Mouse (Mus musculus): ENCODE measurements around the gene Pafah2. TPM values are rescaled to one million over a fixed set of nuclear protein-coding genes. Genes with fewer than 3 reads are reported as not detected.

The Pafah2 gene
- polyA plus RNA-seq (2017; shearing (Covaris generic)) = 1.6 TPM

GRCm38 (mm10) chr4:134395977-134396825, at the start of gene Pafah2:
Pafah2 (plus strand) TSS chr4:134396320.

GRCm38 (mm10) chr4:134383750-134384149, 12.4 kb upstream of the Pafah2 start, which contains the start of gene Extl1:
Extl1 (minus strand) TSS chr4:134383850.

DNA sequence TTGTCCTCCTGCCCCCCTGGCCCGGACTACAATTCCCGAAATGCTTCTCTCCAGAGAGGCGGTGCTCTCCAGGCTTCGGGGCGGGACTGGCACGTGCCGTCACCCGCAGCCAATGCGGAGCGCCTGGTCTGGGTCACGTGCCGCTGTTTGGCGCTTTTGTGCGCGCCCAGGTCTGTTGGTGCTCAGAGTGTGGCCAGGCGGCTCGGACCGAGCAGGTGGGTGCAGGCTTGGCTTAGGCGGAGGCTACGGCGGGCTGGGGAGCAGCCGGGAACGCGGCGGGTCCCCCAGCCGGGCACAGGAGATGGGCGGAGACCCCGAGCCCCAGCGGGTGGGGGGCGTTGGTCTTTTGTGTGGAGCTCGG, 72.1 kb downstream of the Pafah2 start, which contains the start of gene Stmn1:
Stmn1 (plus strand) TSS at position 106 of the 361 bp plus-strand sequence.

Other genes with a start within 250 kb of the Pafah2 start
- 45.7 TPM for gene Cep85, start 209.2 kb upstream of the Pafah2 start, polyA plus RNA-seq (2017; shearing (Covaris generic))
- not detected for gene Gm7534, start 193.3 kb upstream of the Pafah2 start, polyA plus RNA-seq (2017; shearing (Covaris generic))
- gene Catsper4, start 168.9 kb upstream of the Pafah2 start, polyA plus RNA-seq (2017; shearing (Covaris generic)) = not detected
- gene Cnksr1, start 157.9 kb upstream of the Pafah2 start, polyA plus RNA-seq (2017; shearing (Covaris generic)) = not detected
- gene E130218I03Rik, start 152.7 kb upstream of the Pafah2 start, polyA plus RNA-seq (2017; shearing (Covaris generic)) = 5.9 TPM
- 25.7 TPM for gene Zfp593, start 150.7 kb upstream of the Pafah2 start, polyA plus RNA-seq (2017; shearing (Covaris generic))
- not detected for gene Gm30191, start 149.4 kb upstream of the Pafah2 start, polyA plus RNA-seq (2017; shearing (Covaris generic))
- not detected for gene Grrp1, start 142.2 kb upstream of the Pafah2 start, polyA plus RNA-seq (2017; shearing (Covaris generic))
- 7.7 TPM for gene Pdik1l, start 108.4 kb upstream of the Pafah2 start, polyA plus RNA-seq (2017; shearing (Covaris generic))
- gene Trim63, start 81.2 kb upstream of the Pafah2 start, polyA plus RNA-seq (2017; shearing (Covaris generic)) = not detected
- gene Slc30a2, start 53.1 kb upstream of the Pafah2 start, polyA plus RNA-seq (2017; shearing (Covaris generic)) = not detected
- gene Extl1, start 12.5 kb upstream of the Pafah2 start, polyA plus RNA-seq (2017; shearing (Covaris generic)) = 0.21 TPM
- 25.5 TPM for gene Stmn1, start 72.0 kb downstream of the Pafah2 start, polyA plus RNA-seq (2017; shearing (Covaris generic))
- 11.9 TPM for gene Paqr7, start 100.4 kb downstream of the Pafah2 start, polyA plus RNA-seq (2017; shearing (Covaris generic))
- not detected for gene Aunip, start 114.7 kb downstream of the Pafah2 start, polyA plus RNA-seq (2017; shearing (Covaris generic))
- gene Mtfr1l, start 139.1 kb downstream of the Pafah2 start, polyA plus RNA-seq (2017; shearing (Covaris generic)) = 88.8 TPM
- 3.8 TPM for gene Selenon, start 155.8 kb downstream of the Pafah2 start, polyA plus RNA-seq (2017; shearing (Covaris generic))